ENCODE assay signal across 20 mouse cellular contexts in the genomic region with DNA sequence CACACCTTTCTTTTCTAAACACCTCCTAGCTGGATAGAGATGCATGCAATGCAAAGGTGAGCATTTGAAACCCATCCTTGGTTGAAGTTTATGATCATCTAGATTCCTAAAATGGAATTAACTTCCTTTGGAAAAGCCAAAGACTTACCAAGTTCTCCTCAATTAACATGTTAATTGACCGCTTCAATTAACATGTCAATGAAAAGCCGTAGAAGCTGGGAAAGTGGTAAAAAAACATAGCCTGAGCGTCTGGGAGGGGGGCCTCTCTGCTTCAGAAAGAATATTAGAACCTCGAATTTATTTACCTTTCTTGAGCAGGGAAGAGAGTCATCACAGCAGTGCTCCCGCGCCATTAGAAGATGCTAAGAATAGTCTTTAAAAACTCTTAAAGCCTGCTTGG.
A peak's percentile ranks its signal among the peaks of the same experiment; 100 is the strongest.
DNase-seq lines count a peak whose midpoint lies in the region; ATAC-seq lines count a peak whose summit lies in the region.
"Had no signal": no experiment of that assay in that cellular context is flagged by ENCODE, and none has a peak within 500 bp of the region (broad histone marks: within the 10 kb centered on the region; RNA-seq: fewer than 3 reads in every experiment).

No protein-coding gene starts in this region.

- peak; percentile 67 for DNase-seq in R1 (ENCODE audit: low read depth, low spot score)
- DNase-seq in heart, adult 8-10 months (ENCODE audit: low spot score): no peak
- DNase-seq in left cerebral cortex, postnatal 36 days (ENCODE audit: low spot score in 2 of 2): no peak
- DNase-seq: adrenal gland, adult 2 months; cerebellum, adult 9-10 months; gastrocnemius, postnatal 14 days; heart, adult 18-20 months; liver, embryonic 13.5 days; lung, embryonic 14.5 days; lung, postnatal 4 days had no signal

- H3K4me1 ChIP-seq in hindbrain, embryonic 13.5 days (replicated peaks): peaks cover 32% of the 10 kb centered on the region
- H3K4me1 ChIP-seq in hindbrain, embryonic 12.5 days: peaks cover 32% of the 10 kb centered on the region
- peaks cover 31% of the 10 kb centered on the region for H3K4me1 ChIP-seq in forebrain, embryonic 15.5 days
- H3K4me1 ChIP-seq in limb, embryonic 15.5 days: peaks cover 23% of the 10 kb centered on the region
- H3K4me1 ChIP-seq: liver, embryonic 13.5 days had no signal

- H3K9ac ChIP-seq in hindbrain, embryonic 13.5 days: no peak overlapping the region
- no peak overlapping the region for H3K9ac ChIP-seq in hindbrain, embryonic 12.5 days
- H3K9ac ChIP-seq in forebrain, embryonic 15.5 days (replicated peaks): no peak overlapping the region
- no peak overlapping the region for H3K9ac ChIP-seq in limb, embryonic 15.5 days
- H3K9ac ChIP-seq: embryonic facial prominence, embryonic 12.5 days; heart, embryonic 15.5 days; hindbrain, embryonic 14.5 days; kidney, embryonic 15.5 days; liver, embryonic 13.5 days; lung, embryonic 14.5 days had no signal

- intact Hi-C loops in left cerebral cortex, postnatal 36 days (cut with DNase I): no loop called here

- H3K9me3 ChIP-seq in hindbrain, embryonic 13.5 days: no peaks in the 10 kb centered on the region
- H3K9me3 ChIP-seq in hindbrain, embryonic 12.5 days (replicated peaks): no peaks in the 10 kb centered on the region
- no peaks in the 10 kb centered on the region for H3K9me3 ChIP-seq in forebrain, embryonic 15.5 days
- H3K9me3 ChIP-seq in limb, embryonic 15.5 days: no peaks in the 10 kb centered on the region
- H3K9me3 ChIP-seq: embryonic facial prominence, embryonic 12.5 days; heart, embryonic 15.5 days; kidney, embryonic 15.5 days; liver, embryonic 13.5 days had no signal

- no peak overlapping the region for H3K4me3 ChIP-seq in hindbrain, embryonic 13.5 days
- H3K4me3 ChIP-seq in hindbrain, embryonic 12.5 days: no peak overlapping the region
- no peak overlapping the region for H3K4me3 ChIP-seq in forebrain, embryonic 15.5 days
- no peak overlapping the region for H3K4me3 ChIP-seq in limb, embryonic 15.5 days
- H3K4me3 ChIP-seq: embryonic facial prominence, embryonic 12.5 days; heart, embryonic 15.5 days; kidney, embryonic 15.5 days; liver, embryonic 13.5 days had no signal

- H3K27me3 ChIP-seq in hindbrain, embryonic 13.5 days: no peaks in the 10 kb centered on the region
- no peaks in the 10 kb centered on the region for H3K27me3 ChIP-seq in hindbrain, embryonic 12.5 days
- no peaks in the 10 kb centered on the region for H3K27me3 ChIP-seq in forebrain, embryonic 15.5 days
- no peaks in the 10 kb centered on the region for H3K27me3 ChIP-seq in limb, embryonic 15.5 days
- H3K27me3 ChIP-seq: embryonic facial prominence, embryonic 12.5 days; heart, embryonic 15.5 days; liver, embryonic 13.5 days had no signal

- WGBS in hindbrain, embryonic 13.5 days: 25% methylated on average over 6 of the region's 6 CpGs
- 37% methylated on average over 6 of the region's 6 CpGs for WGBS in hindbrain, embryonic 12.5 days
- 12% methylated on average over 6 of the region's 6 CpGs for WGBS in forebrain, embryonic 15.5 days
- 31% methylated on average over 6 of the region's 6 CpGs for WGBS in limb, embryonic 15.5 days

- ATAC-seq in hindbrain, embryonic 13.5 days (ENCODE audit: low FRiP score): no peak
- ATAC-seq in hindbrain, embryonic 12.5 days (ENCODE audit: low FRiP score): no peak
- no peak for ATAC-seq in forebrain, embryonic 15.5 days (replicated peaks)
- no peak for ATAC-seq in limb, embryonic 15.5 days (ENCODE audit: insufficient number of reproducible peaks, low FRiP score, low TSS enrichment, low read depth)
- ATAC-seq: intestine, embryonic 16.5 days; midbrain, embryonic 16.5 days had no signal

- H3K27ac ChIP-seq in hindbrain, embryonic 13.5 days: 0 out of 2 replicates have a peak overlapping the region, but pooled peaks have one; percentile 13
- no peak overlapping the region for H3K27ac ChIP-seq in hindbrain, embryonic 12.5 days
- H3K27ac ChIP-seq in forebrain, embryonic 15.5 days (replicated peaks): peak overlapping the region; percentile 41
- peak overlapping the region; percentile 63 for H3K27ac ChIP-seq in limb, embryonic 15.5 days
- H3K27ac ChIP-seq: heart, embryonic 15.5 days; kidney, embryonic 15.5 days; liver, embryonic 13.5 days had no signal

- no peak overlapping the region for H3K4me2 ChIP-seq in hindbrain, embryonic 13.5 days
- no peak overlapping the region for H3K4me2 ChIP-seq in hindbrain, embryonic 12.5 days (replicated peaks)
- no peak overlapping the region for H3K4me2 ChIP-seq in forebrain, embryonic 15.5 days (replicated peaks)
- H3K4me2 ChIP-seq in limb, embryonic 15.5 days: 0 out of 2 replicates have a peak overlapping the region, but pooled peaks have one; percentile 20
- H3K4me2 ChIP-seq: embryonic facial prominence, embryonic 12.5 days; hindbrain, embryonic 14.5 days; kidney, embryonic 15.5 days; liver, embryonic 13.5 days; lung, embryonic 14.5 days had no signal

- H3K36me3 ChIP-seq in hindbrain, embryonic 13.5 days: no peaks in the 10 kb centered on the region
- no peaks in the 10 kb centered on the region for H3K36me3 ChIP-seq in hindbrain, embryonic 12.5 days
- 0 out of 2 replicates have a peak, but pooled peaks cover 2% of the 10 kb centered on the region for H3K36me3 ChIP-seq in forebrain, embryonic 15.5 days
- no peaks in the 10 kb centered on the region for H3K36me3 ChIP-seq in limb, embryonic 15.5 days
- H3K36me3 ChIP-seq: embryonic facial prominence, embryonic 12.5 days; heart, embryonic 15.5 days; kidney, embryonic 15.5 days; liver, embryonic 13.5 days had no signal
